Mouse (Mus musculus) liver, embryonic 14.5 days (tissue): ENCODE data around the gene Vps29.

Experiments used
- CTCF ChIP-seq: IDR thresholded peaks from 2 replicates; pipeline ENCODE4 v1.5.1; 2016; ENCODE audit warnings: antibody characterized with exemption, low read depth, control low read depth
- EP300 ChIP-seq: IDR thresholded peaks from 2 replicates; pipeline ENCODE4 v1.6.1; 2016; ENCODE audit warnings: antibody characterized with exemption, low read depth

- no peak for TF ChIP-seq CTCF
- no peak for TF ChIP-seq EP300
Observed at GRCm38 (mm10) chr5:122372878-122373277, 18.7 kb downstream of the Vps29 start.
